Mouse (Mus musculus) intestine, embryonic 15.5 days (tissue): Measurements from ENCODE around the gene Rpl34. TPM values are rescaled to one million over a fixed set of nuclear protein-coding genes. Genes with fewer than 3 reads are reported as not detected.

ENCODE experiments used
- ATAC-seq: fragments of 200-750 bp; cut with Nextera tagmentation; 2 replicates; pipeline ENCODE4 v1.8.0; 2017; ENCODE audit warnings: moderate TSS enrichment, moderate library complexity
- H3K27ac ChIP-seq: fragments of 300-500 bp; sonication (generic); 2 replicates; pipeline ENCODE4 v1.5.1; 2015; ENCODE audit warnings: mild to moderate bottlenecking, inconsistent platforms
- H3K27me3 ChIP-seq: fragments of 300-500 bp; sonication (generic); replicated peaks from 2 replicates; pipeline ENCODE4 v1.6.1; 2015; ENCODE audit warnings: inconsistent platforms
- H3K36me3 ChIP-seq: fragments of 300-500 bp; sonication (generic); 2 replicates; pipeline ENCODE4 v1.6.1; 2015; ENCODE audit warnings: inconsistent platforms
- H3K4me1 ChIP-seq: fragments of 300-500 bp; sonication (generic); replicated peaks from 2 replicates; pipeline ENCODE4 v1.6.1; 2015; ENCODE audit warnings: inconsistent platforms
- H3K4me2 ChIP-seq: fragments of 300-500 bp; sonication (generic); replicated peaks from 2 replicates; pipeline ENCODE4 v1.6.1; 2015; ENCODE audit warnings: mild to moderate bottlenecking, inconsistent platforms
- H3K4me3 ChIP-seq: fragments of 300-500 bp; sonication (generic); replicated peaks from 2 replicates; pipeline ENCODE4 v1.5.1; 2015; ENCODE audit warnings: inconsistent platforms
- H3K9ac ChIP-seq: fragments of 300-500 bp; sonication (generic); 2 replicates; pipeline ENCODE4 v1.6.1; 2015; ENCODE audit warnings: inconsistent platforms
- H3K9me3 ChIP-seq: fragments of 300-500 bp; sonication (generic); 2 replicates; pipeline ENCODE4 v1.6.1; 2016; ENCODE audit warnings: inconsistent platforms
- WGBS: fragments of 180-500 bp; shearing (Covaris S2); methylation state at CpG from one replicate; pipeline ENCODE4 v1.1.7; 2015; 5-methylcytosine and 5-hydroxymethylcytosine counted together
- polyA plus RNA-seq: library from polyadenylated mRNA; unstranded; fragments of >200 nt; fragmentation: Nextera tagmentation; extraction: Ambion mirVana; gene quantifications from 2 replicates; pipeline ENCODE4 v1.2.1, GENCODE M21; 2015

Rpl34 gene
- polyA plus RNA-seq, 1 experiment from 2014 or later, result 893 TPM

- H3K4me1 ChIP-seq, result peaks cover 10% of the 10 kb centered on the region; the same call in 1 of the 2 replicates
- peak overlapping the region; percentile 83 for H3K4me3 ChIP-seq
- H3K4me2 ChIP-seq, result peak overlapping the region; percentile 62
- peak; percentile 63 for ATAC-seq
- peaks cover 25% of the 10 kb centered on the region for H3K36me3 ChIP-seq
- under 1% methylated on average over 58 of the region's 58 CpGs for WGBS
- H3K27me3 ChIP-seq, result no peaks in the 10 kb centered on the region
- peak overlapping the region; percentile 94 for H3K9ac ChIP-seq
- H3K27ac ChIP-seq, result peak overlapping the region; percentile 85
- H3K9me3 ChIP-seq, result no peaks in the 10 kb centered on the region
These were observed 568 bp downstream of the Rpl34 start for GRCm38 (mm10) chr3:130729472-130730188.

- Histone ChIP-seq H3K4me1 (peaks cover 10% of the 10 kb centered on the region; the same call in 1 of the 2 replicates), H3K9ac (no peak overlapping the region), H3K36me3 (peaks cover 25% of the 10 kb centered on the region), H3K27ac (no peak overlapping the region), H3K4me2 (no peak overlapping the region), H3K4me3 (no peak overlapping the region), H3K9me3 (no peaks in the 10 kb centered on the region), H3K27me3 (no peaks in the 10 kb centered on the region)
- no peak for ATAC-seq
- 81% methylated on average over 4 of the region's 4 CpGs for WGBS
These were observed 2.5 kb downstream of the Rpl34 start for GRCm38 (mm10) chr3:130727676-130728075.

- no peaks in the 10 kb centered on the region for H3K27me3 ChIP-seq
- WGBS, result 85% methylated on average over 1 of the region's 1 CpGs
- no peak overlapping the region for H3K4me3 ChIP-seq
- H3K36me3 ChIP-seq, result peaks cover 25% of the 10 kb centered on the region
- no peak overlapping the region for H3K27ac ChIP-seq
- peaks cover 10% of the 10 kb centered on the region; the same call in 1 of the 2 replicates for H3K4me1 ChIP-seq
- ATAC-seq, result no peak
- H3K9ac ChIP-seq, result no peak overlapping the region
- H3K9me3 ChIP-seq, result no peaks in the 10 kb centered on the region
- H3K4me2 ChIP-seq, result no peak overlapping the region
These were observed 3.2 kb downstream of the Rpl34 start for GRCm38 (mm10) chr3:130727036-130727435.

GRCm38 (mm10) chr3:130725718-130726117, 4.5 kb downstream of the Rpl34 start:
- peaks cover 25% of the 10 kb centered on the region for H3K36me3 ChIP-seq
- peaks cover 10% of the 10 kb centered on the region; the same call in 1 of the 2 replicates for H3K4me1 ChIP-seq
- ATAC-seq, result no peak
- WGBS, result 76% methylated on average over 2 of the region's 2 CpGs
- no peaks in the 10 kb centered on the region for H3K27me3 ChIP-seq
- no peak overlapping the region for H3K4me3 ChIP-seq
- H3K27ac ChIP-seq, result no peak overlapping the region
- H3K4me2 ChIP-seq, result no peak overlapping the region
- H3K9ac ChIP-seq, result no peak overlapping the region
- H3K9me3 ChIP-seq, result no peaks in the 10 kb centered on the region

GRCm38 (mm10) chr3:130722733-130723478, 7.3 kb downstream of the Rpl34 start:
- H3K4me3 ChIP-seq, result no peak overlapping the region
- no peaks in the 10 kb centered on the region for H3K27me3 ChIP-seq
- no peak overlapping the region for H3K4me2 ChIP-seq
- no peak for ATAC-seq
- H3K4me1 ChIP-seq, result 0 out of 2 replicates have a peak, but pooled peaks cover under 1% of the 10 kb centered on the region
- WGBS, result 74% methylated on average over 11 of the region's 11 CpGs
- H3K27ac ChIP-seq, result no peak overlapping the region
- peaks cover 17% of the 10 kb centered on the region for H3K36me3 ChIP-seq
- no peak overlapping the region for H3K9ac ChIP-seq
- H3K9me3 ChIP-seq, result no peaks in the 10 kb centered on the region

DNA sequence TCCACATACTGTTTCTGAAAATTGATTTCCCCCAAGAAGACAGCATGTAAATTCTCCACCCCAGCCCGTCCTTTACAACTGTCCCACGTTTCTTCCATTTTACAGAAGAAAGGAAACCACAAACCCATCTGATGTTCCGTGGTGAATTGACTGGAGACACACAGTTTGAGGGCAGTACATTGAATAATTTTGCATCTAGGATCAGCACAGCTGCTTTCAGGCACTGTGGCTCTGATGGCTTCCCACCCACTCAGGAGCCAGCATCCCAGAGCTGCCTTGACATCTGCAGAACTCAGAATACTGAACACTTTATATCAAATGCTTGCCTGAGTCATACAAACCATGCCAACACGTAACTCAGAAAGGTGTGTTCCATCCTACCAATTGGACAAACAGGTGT, 10.0 kb downstream of the Rpl34 start:
- 91% methylated on average over 4 of the region's 4 CpGs for WGBS
- no peaks in the 10 kb centered on the region for H3K27me3 ChIP-seq
- H3K4me1 ChIP-seq, result no peaks in the 10 kb centered on the region
- no peak overlapping the region for H3K4me3 ChIP-seq
- H3K9me3 ChIP-seq, result no peaks in the 10 kb centered on the region
- no peaks in the 10 kb centered on the region for H3K36me3 ChIP-seq
- no peak overlapping the region for H3K4me2 ChIP-seq
- H3K9ac ChIP-seq, result no peak overlapping the region
- no peak for ATAC-seq
- H3K27ac ChIP-seq, result no peak overlapping the region

GRCm38 (mm10) chr3:130718871-130719270, 11.3 kb downstream of the Rpl34 start:
- Histone ChIP-seq H3K36me3 (no peaks in the 10 kb centered on the region), H3K4me3 (no peak overlapping the region), H3K9ac (no peak overlapping the region), H3K27me3 (no peaks in the 10 kb centered on the region), H3K4me1 (no peaks in the 10 kb centered on the region), H3K27ac (no peak overlapping the region), H3K4me2 (no peak overlapping the region), H3K9me3 (no peaks in the 10 kb centered on the region)
- 69% methylated on average over 4 of the region's 4 CpGs for WGBS
- no peak for ATAC-seq

DNA sequence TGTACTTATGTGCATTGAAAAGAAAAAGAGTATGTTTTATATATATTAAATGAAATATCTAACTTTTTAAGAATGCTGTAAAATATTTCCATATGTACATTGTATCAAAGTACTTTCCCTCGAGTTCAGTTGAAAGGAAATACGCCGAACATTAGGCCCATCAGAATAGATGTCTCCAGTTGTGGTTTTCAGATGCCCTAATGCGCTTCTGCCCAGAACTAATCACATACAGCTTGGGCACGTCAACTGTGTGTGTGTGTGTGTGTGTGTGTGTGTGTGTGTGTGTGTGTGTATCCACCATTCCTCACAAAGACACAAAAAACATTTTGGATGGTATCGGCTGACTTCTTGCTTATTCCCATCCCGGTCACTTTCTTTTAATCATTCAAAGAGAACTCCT, 13.6 kb downstream of the Rpl34 start:
- Histone ChIP-seq H3K9ac (no peak overlapping the region), H3K27ac (no peak overlapping the region), H3K36me3 (no peaks in the 10 kb centered on the region), H3K4me1 (no peaks in the 10 kb centered on the region), H3K4me3 (no peak overlapping the region), H3K4me2 (no peak overlapping the region), H3K27me3 (no peaks in the 10 kb centered on the region), H3K9me3 (no peaks in the 10 kb centered on the region)
- WGBS, result 89% methylated on average over 7 of the region's 7 CpGs
- ATAC-seq, result no peak

- Histone ChIP-seq H3K27me3 (no peaks in the 10 kb centered on the region), H3K4me1 (no peaks in the 10 kb centered on the region), H3K4me3 (peak overlapping the region; percentile 30), H3K9ac (peak overlapping the region; percentile 18; the same call in 1 of the 2 replicates), H3K27ac (no peak overlapping the region), H3K9me3 (no peaks in the 10 kb centered on the region), H3K4me2 (peak overlapping the region; percentile 56), H3K36me3 (no peaks in the 10 kb centered on the region)
- ATAC-seq, result peak; percentile 62
- 14% methylated on average over 22 of the region's 22 CpGs for WGBS
These were observed 15.2 kb downstream of the Rpl34 start for GRCm38 (mm10) chr3:130714775-130715568.

- ATAC-seq, result no peak
- Histone ChIP-seq H3K27me3 (no peaks in the 10 kb centered on the region), H3K27ac (no peak overlapping the region), H3K36me3 (no peaks in the 10 kb centered on the region), H3K4me2 (no peak overlapping the region), H3K9me3 (no peaks in the 10 kb centered on the region), H3K9ac (no peak overlapping the region), H3K4me3 (no peak overlapping the region), H3K4me1 (peaks cover 2% of the 10 kb centered on the region)
- 43% methylated on average over 6 of the region's 6 CpGs for WGBS
These were observed 17.3 kb downstream of the Rpl34 start for GRCm38 (mm10) chr3:130712891-130713290.

GRCm38 (mm10) chr3:130710103-130710502, 20.1 kb downstream of the Rpl34 start:
- Histone ChIP-seq H3K9ac (no peak overlapping the region), H3K27me3 (no peaks in the 10 kb centered on the region), H3K9me3 (no peaks in the 10 kb centered on the region), H3K36me3 (no peaks in the 10 kb centered on the region), H3K4me3 (peak overlapping the region; percentile 21), H3K4me2 (peak overlapping the region; percentile 75), H3K27ac (no peak overlapping the region), H3K4me1 (peaks cover 7% of the 10 kb centered on the region)
- no peak for ATAC-seq
- WGBS, result 48% methylated on average over 7 of the region's 7 CpGs
